Mouse (Mus musculus): ENCODE measurements around the gene Acat3.
A peak's percentile ranks its signal among the peaks of the same experiment; 100 is the strongest.
"Not testable (repeated sequence)": the region's sequence is repeated elsewhere in the genome, so short reads cannot be mapped to it uniquely, and the experiment has no call there.

Gene Acat3

GRCm38 (mm10) chr17:12940151-12940805 is at the start of gene Acat3:
Acat3 (minus strand) TSS chr17:12940600.
- DNase-seq, result peak; percentile 49

- peak; percentile 48 for DNase-seq
These were observed 47.7 kb upstream of the Acat3 start for GRCm38 (mm10) chr17:12988096-12988495.

GRCm38 (mm10) chr17:12983988-12984387 is 43.6 kb upstream of the Acat3 start:
- DNase-seq, result no peak

- no peak for DNase-seq
These were observed 38.1 kb upstream of the Acat3 start for GRCm38 (mm10) chr17:12978546-12978945.

- no peak for DNase-seq
These were observed 33.5 kb upstream of the Acat3 start for GRCm38 (mm10) chr17:12973851-12974250.

- DNase-seq, result no peak
These were observed 26.8 kb upstream of the Acat3 start for GRCm38 (mm10) chr17:12967173-12967572.

- DNase-seq, result no peak
These were observed 23.1 kb upstream of the Acat3 start for GRCm38 (mm10) chr17:12963476-12963875.

- DNase-seq, result peak; percentile 97
These were observed 20.0 kb upstream of the Acat3 start, which contains the start of gene Acat2 for GRCm38 (mm10) chr17:12960331-12960873. Acat2 (minus strand) TSS chr17:12960747.

- DNase-seq, result not testable (repeated sequence)
These were observed 19.0 kb upstream of the Acat3 start for GRCm38 (mm10) chr17:12959377-12959776.

GRCm38 (mm10) chr17:12956664-12957063 is 16.3 kb upstream of the Acat3 start:
- DNase-seq, result peak; percentile 45

GRCm38 (mm10) chr17:12949669-12950068 is 9.3 kb upstream of the Acat3 start:
- DNase-seq, result no peak

GRCm38 (mm10) chr17:12942459-12943162 is 2.2 kb upstream of the Acat3 start:
- DNase-seq, result no peak

- no peak for DNase-seq
These were observed 1.3 kb upstream of the Acat3 start for GRCm38 (mm10) chr17:12941543-12942260.

- DNase-seq, result not testable (repeated sequence)
These were observed 837 bp downstream of the Acat3 start for GRCm38 (mm10) chr17:12939377-12940148.

- DNase-seq, result no peak
These were observed 2.3 kb downstream of the Acat3 start for GRCm38 (mm10) chr17:12938077-12938476.

GRCm38 (mm10) chr17:12937412-12937970 is 2.9 kb downstream of the Acat3 start:
- DNase-seq, result no peak

GRCm38 (mm10) chr17:12935719-12936118 is 4.7 kb downstream of the Acat3 start:
- no peak for DNase-seq

GRCm38 (mm10) chr17:12931576-12931975 is 8.8 kb downstream of the Acat3 start:
- DNase-seq, result not testable (repeated sequence)

- DNase-seq, result no peak
These were observed 14.7 kb downstream of the Acat3 start for GRCm38 (mm10) chr17:12925703-12926180.

GRCm38 (mm10) chr17:12925001-12925400 is 15.4 kb downstream of the Acat3 start:
- no peak for DNase-seq

GRCm38 (mm10) chr17:12921073-12921472 is 19.3 kb downstream of the Acat3 start:
- DNase-seq, result no peak
